Mouse (Mus musculus) layer of hippocampus, adult 11-12 months (tissue): ENCODE measurements around the gene Rapgefl1.
A peak's percentile ranks its signal among the peaks of the same experiment; 100 is the strongest.
"Not testable (repeated sequence)": the region's sequence is repeated elsewhere in the genome, so short reads cannot be mapped to it uniquely, and the experiment has no call there.

Source experiments
- DNase-seq: peaks from one replicate; pipeline ENCODE4 v3.0.0; 2022; ENCODE audit warnings: low spot score

Gene Rapgefl1

DNA sequence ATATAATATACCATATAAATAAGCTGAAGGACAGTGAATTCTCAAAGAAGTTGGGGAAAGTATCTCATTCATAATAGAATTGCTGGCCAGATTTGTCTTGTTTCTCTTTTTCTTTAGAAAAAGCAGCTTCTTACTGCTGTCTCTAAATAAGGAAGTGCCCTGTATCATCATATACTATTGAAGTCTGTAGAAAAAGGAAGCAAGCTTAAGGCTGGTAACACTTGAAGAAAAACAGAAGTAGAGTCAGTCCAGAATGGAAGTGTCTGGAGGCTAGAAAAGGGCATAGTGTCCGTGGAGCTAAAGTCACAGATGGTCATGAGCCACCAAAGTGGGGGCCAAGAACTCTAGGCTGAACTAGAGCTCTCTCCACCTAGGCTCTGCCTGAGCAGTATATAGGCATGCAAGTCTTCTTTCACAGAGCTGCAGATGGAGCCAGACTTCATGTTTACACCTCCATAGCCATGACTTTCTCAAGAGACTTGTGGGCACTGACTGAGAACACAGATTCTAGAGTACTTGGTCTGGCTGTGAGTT is 19.8 kb upstream of the Rapgefl1 start:
- no peak for DNase-seq

DNA sequence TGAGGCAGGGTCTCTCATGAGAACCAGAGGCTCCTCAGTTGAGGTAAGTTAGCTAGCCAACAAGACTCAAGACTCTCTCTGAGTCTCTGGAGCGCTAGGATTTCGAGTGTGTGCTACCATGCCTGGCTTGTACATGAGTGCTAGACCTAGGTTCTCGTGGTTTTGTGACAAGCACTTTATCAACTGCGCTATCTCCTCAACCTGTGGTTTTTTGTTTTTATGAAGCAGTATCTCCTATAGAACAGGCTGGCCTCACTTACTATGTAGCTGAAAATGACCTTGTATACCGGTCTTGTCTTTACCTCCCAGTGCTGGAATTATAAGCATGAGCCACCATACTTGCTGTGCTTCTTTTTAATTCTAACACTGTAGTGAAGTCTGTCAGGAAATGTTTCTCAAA is 15.6 kb upstream of the Rapgefl1 start:
- DNase-seq = no peak

DNA sequence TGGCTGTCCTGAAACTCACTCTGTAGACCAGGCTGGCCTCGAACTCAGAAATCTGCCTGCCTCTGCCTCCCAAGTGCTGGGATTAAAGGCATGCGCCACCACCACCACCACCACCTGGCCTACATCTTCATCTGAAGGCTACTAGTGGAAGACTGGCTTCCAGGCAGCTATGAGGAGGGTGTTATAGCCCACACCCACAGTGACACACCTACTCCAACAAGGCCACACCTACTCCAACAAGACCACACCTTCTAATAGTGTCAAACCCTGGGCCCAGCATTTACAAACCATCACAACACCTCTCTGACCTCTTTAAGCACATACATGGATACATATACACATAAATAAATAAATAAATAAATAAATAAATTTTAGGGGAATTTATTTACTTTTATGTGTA is 10.5 kb upstream of the Rapgefl1 start:
- not testable (repeated sequence) for DNase-seq

DNA sequence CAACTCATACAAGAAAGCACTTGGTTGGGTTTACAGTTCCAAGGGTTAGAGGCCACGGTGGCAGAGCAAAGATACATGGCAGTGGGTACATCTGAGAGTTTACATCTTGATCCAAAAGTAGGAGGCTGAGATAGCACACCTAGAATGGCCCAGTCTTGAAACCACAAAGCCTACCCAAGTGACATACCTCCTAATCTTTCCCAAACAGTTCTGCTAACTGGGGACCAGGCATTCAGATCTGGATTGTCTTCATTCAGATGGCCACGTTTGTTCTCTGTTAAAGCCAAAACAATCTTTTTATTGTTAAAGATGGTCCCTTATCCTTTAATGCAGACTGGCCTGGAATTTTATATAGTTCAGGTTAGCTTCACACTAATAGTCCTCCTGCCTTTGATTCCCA is 8.7 kb upstream of the Rapgefl1 start:
- DNase-seq = no peak

DNA sequence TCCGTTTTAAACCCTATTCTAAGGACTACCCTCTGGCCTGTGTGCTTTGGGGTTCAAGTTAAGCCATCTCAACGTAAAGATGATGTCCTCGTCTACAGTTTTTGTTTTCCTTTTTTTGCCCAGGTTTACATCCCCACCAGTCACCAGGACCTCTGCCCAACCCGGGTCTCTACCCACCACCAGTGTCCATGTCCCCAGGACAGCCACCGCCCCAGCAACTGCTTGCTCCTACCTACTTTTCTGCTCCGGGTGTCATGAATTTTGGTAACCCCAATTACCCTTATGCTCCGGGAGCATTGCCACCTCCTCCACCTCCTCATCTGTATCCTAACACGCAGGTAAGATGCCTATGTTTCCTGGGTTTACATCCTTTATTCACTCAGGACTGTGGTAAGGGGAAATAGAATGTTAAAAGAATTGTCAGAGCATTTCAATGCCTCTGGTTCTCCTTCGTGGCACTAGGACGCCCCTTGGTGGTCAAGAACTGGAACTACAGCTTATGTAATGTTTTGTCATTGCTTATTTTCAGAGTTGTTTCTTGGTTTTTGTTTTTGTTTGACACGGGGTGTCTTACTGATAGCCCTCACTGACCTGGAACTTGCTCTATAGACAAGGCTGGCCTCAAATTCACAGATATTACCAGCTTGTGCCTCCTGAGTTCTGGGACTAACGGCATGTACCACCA is 7.4 kb upstream of the Rapgefl1 start:
- no peak for DNase-seq

DNA sequence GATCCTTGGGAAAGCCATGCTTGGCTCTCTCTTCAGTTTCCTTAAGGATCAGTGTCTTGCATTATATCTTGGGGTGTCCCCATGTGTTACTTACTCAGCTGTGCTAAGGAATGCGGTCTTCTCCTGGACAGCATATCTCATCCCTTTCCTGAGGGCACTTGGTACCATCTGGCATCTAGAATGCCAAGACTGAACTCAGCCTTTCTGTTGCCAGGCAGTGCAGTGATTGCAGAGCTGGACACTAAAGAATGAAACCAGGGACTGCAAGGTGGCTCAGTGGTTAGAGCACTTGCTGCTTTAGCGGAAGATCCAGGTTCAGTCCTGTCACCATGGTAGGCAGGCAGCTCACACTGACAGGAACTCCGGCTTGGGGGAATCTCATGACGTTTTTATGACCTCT is 6.7 kb upstream of the Rapgefl1 start:
- no peak for DNase-seq

DNA sequence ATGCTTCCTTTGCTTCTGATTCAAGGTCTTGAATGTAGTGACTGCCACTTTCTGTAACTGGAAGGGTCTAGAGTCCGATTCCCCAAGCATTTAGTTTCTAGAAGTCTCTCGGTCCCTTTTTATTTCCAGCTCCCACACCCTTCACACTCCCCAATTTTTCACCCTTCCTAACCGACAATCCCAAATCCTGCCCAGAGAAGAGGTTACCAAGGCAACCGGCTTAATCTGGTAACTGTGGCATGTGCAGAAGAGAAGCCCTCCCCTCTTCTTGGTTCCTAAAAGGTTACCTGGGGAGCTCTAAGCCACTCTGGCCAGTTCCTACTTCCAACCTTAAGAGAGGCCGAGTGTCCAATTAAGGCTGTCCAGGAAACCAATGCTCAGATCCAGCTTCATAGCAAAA is 1.3 kb upstream of the Rapgefl1 start:
- no peak for DNase-seq

DNA sequence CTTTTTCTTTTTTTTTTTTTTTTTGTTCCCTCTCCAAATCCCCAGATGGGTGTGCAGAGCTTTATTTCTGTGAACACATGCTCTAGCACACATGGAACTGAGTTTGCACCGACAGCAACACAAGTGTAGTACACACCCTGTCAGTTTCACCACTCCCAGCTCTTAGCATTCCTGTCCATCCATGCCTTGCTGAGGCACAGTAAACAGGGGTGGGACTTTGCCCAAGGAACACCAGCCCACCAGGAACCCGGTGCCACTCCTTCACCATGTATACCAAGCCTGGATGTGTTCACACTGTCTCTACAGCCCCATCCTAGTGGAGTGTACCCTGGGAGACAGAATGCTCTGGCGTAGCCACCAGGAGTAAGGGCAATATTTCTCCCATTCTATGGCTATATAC is 860 bp upstream of the Rapgefl1 start:
- DNase-seq = no peak

DNA sequence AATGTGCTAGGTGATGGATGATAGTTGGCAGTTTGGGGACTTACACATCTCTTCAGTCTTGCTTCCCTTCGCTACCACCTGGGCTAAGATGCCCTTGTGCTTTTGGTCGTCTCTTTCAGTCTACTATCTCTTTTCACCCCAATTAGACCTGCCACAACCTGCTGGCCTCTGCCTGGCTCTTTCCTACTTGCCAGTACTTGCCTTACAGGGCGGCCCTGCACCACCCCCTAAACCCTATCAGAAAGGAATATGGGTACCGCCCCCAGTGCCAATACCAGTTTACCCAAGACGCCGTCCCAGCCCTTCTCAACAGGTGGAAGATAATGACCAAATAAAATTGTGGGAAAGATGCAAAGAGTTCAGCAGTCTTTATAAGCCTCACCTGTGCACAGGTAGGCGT is 457 bp upstream of the Rapgefl1 start:
- no peak for DNase-seq

DNA sequence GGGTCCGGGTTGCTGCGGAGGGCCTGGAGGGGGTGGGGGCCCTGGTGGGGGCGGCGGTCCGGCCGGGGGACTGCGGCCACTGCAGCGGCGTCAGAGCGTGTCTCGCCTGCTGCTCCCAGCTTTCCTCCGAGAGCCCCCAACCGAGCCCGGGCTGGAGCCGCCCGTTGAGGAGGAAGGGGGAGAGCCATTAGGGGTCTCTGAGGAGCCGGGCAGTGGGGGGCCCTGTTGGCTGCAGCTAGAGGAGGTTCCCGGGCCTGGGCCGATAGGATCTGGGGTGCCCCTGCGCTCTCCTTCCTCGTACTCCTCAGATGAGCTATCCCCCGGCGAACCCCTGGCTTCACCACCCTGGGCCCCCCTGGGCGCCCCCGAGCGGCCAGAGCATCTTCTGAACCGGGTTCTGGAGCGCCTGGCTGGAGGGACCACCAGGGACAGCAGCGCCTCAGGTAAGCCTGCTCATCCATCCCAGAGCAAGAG is 683 bp downstream of the Rapgefl1 start:
- no peak for DNase-seq

DNA sequence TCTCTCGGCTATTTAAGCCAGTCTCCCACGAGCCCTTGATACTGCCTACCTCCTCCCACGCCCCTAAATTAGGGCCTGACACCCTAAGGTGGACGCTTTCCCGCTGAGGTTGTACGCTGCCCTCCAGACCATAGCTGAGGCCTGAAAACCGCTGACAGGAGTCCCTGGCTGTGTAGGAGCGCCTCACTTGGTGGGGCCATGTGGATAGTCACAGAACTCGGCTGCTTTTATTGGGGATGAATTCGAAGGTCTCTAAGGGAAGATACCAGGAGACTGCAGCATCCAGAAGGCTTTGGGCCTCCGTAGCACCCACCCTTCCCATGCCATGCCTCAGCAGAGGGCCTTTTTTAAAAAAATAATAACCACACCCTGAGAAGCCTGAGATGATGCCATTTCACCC is 1.3 kb downstream of the Rapgefl1 start:
- no peak for DNase-seq

DNA sequence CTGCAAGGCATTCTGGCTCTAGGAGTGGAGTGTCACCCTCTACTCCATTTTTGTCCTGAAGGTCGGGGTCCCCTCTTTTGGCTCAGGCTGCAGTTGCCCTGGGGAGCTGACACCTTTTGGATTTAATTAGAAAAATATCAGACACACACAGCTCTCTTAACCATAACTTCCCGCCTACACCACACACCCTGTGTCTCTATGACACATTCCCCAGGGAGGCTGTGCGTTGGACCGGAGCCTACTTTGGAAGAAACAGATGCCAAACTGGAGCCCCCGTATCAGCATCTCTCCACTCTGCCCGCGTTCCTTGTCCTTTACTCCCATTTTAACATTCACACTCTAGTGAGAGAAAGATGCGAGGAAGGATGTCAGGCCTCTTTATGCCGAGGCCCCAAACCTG is 1.9 kb downstream of the Rapgefl1 start:
- peak; percentile 79 for DNase-seq

DNA sequence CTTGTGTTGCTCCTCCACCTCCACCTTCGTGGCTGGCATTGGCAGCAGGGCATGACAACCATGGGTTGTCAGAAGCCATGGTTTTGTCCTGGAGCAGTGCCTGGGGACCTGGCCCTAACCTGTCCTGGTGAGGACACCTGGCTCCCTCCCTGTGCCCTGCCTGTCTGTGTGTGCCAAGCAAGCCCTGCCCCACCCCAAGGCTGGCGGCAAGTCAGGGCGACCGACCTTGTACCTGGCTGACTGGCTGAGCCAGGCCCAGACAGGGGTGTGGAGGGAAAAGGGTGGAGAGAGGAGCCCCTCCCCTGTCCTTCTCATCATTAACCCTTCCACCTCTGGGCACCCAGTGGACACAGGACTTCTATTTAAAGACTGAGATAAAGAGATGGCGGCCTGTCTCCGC is 2.8 kb downstream of the Rapgefl1 start:
- no peak for DNase-seq

DNA sequence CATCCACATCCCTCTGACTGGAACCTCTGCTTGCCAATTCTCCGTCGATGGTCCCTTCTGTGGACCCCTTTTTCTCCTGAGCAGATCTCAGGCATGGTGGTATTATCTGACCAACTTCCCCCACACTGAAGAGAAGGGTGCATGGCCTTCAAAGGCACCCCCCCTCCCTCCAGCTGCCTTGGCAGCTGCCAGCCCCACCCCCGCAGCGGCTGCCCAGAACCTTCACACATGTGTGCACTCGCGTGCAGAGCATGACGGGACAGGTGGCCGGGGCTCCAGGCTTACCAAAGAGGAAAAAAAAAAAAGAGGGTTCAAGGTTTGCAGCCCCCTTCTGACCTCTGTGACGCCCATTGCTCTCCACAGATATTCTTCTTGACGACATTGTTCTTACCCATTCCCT is 3.3 kb downstream of the Rapgefl1 start:
- no peak for DNase-seq

DNA sequence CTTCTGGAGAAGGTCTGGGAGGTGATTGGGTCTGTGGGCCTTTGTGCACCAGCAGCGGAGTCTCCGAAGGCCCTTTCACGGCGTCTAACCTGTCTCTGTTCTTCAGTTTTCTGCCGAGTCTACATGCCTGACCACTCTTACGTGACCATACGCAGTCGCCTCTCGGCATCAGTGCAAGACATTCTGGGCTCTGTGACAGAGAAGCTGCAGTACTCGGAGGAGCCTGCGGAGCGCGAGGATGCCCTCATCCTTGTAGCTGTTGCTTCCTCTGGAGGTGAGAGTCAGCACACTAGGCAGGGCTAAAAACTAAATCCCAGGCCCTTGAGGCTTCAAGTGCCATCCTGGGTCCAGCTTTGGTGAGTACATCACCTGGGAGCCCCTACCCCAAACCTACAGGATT is 9.4 kb downstream of the Rapgefl1 start:
- no peak for DNase-seq

DNA sequence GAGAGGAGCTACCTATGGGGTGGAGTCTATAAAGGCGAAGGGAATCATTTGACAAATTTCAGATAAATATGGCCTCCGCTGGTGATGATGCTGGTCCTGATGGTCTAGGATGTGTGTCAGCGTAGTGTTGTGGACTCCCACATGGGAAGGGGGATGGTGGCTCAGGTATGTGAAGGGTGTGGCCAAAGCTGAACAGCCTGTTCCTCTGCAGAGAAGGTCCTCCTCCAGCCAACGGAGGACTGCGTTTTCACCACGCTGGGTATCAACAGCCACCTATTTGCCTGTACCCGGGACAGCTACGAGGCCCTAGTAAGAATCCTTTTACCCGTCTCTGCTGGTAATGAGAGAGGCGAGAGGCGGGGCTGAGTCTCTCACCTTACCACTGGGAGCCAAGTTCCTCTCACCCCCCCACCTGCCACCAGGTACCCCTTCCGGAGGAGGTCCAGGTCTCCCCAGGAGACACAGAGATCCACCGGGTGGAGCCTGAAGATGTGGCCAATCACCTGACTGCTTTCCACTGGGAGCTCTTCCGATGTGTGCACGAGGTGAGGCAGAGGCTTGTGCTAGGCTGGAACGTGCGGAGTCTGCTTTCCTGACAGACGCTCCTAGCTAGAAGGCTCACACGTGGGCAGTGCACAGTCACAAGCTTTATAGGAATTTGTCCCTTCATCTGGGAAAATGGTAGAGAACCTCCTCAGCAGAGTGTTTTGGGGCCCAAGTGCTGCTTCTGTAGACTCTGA is 10.4 kb downstream of the Rapgefl1 start:
- no peak for DNase-seq

DNA sequence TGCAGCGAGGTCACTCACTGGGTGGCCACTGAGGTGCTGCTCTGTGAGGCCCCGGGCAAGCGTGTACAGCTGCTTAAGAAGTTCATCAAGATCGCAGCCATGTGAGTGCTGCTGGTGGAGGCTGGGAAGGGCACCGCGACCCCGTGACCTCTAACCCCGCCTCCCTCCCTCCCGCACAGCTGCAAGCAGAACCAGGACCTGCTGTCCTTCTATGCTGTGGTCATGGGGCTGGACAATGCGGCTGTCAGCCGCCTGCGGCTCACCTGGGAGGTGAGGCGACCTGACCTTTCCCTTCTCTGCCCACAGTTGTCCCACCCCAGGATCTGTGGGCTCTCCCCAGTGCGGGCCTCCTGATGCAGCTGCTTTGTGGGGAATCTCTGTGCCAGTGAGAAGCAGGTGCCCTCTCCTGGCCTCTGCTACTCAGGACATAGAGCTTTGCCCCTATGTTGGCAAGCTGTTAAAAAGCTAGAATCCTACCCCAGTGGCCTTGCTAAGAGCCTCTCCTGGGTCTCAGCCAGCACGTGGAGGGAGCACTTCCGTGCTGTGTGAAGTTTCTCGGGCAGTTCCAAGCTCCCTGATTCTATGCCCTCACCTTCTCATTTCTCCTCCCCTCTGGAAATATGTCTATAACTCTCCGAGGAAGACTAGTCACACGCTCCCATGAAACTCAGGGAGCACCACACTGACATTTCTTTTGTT is 12.8 kb downstream of the Rapgefl1 start:
- no peak for DNase-seq

DNA sequence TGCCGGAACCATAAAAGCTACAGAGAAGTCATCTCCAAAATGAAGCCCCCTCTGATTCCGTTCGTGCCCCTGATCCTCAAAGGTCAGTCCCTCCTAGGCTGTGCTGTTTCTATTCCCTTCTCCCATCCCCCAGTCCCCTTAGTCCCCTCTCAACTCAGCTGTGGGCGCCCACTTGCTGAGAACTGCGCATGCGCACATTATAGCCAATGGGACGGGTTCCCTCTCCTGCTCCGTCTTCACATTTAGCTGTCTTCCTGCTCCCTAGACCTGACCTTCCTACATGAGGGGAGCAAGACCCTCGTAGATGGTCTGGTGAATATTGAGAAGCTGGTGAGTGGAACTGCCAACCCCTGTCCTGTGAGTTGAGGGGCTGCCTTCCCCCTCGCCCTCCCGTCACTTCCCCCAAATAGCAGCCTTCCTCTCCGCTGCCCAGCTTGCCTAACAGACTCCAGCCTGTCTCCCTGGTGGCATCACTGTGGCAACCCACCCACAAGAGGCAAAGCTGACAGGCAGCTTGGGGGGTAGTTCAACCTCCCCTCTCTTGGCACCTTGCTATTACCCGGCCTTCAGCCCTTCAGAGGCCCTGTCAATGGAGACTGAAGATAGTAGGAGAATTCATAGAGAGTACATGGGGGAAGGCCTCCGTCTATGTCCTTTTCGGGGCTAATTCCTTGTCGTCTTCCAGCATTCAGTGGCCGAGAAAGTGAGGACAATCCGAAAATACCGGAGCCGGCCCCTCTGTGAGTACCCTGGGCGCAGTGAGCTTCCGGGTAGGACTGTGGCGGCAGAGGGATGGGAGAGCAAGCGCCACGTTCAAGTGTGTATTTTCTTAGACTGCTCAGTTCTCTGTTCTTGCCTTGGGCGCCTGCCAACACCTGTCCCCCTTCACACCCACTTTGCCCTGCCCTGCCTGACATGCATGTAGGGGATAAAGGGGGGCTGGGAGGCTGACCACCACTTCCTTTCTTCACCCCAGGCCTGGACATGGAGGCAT is 13.8 kb downstream of the Rapgefl1 start:
- DNase-seq = no peak

DNA sequence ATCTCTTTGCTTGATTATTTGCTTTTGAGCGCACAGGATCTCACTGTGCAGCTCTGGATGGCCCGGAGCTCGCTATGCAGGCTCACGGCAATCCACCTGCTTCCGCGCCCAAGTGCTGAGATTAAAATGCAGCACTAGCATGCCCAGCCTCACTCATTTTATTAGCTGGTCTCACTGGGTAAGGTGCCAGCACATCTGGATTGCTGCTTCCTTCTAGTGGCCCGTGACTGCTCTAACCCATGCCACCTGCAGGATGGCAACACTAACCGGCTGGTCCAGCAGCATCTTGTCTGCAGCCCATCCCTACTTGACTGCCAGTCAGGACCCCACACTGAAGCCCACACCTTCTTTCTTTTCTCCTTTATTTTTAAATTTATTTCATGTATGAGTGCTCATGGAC is 17.5 kb downstream of the Rapgefl1 start:
- DNase-seq = no peak

DNA sequence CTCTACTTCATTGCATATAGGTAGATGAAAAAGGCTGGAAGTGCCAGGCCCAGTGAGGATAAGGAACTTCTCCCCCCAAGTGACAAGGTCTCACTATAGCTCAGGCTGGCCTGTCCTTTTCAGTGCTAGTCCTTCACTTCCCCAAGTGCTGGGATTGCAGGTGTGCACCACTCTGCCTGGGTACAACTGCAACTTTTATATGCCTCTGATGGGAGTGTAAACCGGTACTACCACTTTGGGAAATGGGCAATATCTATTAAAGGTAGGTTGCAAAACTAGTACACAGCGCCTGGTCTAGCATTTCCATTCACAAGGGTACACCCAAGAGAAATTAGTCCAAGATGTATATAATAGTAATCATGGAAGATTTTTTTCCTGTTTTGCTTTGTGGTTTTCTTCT is 18.1 kb downstream of the Rapgefl1 start:
- DNase-seq = no peak
